Mouse (Mus musculus): ENCODE measurements around the gene Parp4. TPM values are rescaled to one million over a fixed set of nuclear protein-coding genes. Genes with fewer than 3 reads are reported as not detected.

Parp4 gene
- polyA plus RNA-seq, 1 experiment, result 2.3 TPM

DNA sequence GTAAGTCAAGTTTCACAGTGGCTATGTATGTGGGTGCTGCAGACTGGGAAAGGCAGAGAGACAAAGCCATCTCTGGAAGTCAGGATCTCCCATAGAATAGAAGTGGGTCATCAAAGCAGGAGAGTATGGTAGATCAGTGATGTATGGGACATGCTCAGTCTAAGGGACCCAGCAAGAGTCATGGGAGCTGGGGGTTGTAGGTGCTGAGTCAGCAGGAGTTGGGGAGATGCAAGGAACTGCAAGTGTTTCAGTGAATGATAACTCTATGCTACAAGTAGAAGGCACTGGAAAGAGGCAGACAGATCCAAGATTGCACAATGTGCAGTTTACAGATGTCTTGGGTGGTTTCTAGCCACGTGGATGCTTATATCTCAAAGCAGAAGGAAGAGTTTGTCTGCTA is 113.7 kb downstream of the Parp4 start:
- TF ChIP-seq CTCF (IDR thresholded peaks at IDR 0.05; ENCODE audit: borderline replicate concordance, extremely low read depth, insufficient read depth, insufficient read length) (no peak), POLR2A (IDR thresholded peaks at IDR 0.05; ENCODE audit: borderline replicate concordance, extremely low read depth, insufficient read depth, insufficient read length, poor library complexity, severe bottlenecking) (no peak)
- DNase-seq (ENCODE audit: low read depth), result no peak

DNA sequence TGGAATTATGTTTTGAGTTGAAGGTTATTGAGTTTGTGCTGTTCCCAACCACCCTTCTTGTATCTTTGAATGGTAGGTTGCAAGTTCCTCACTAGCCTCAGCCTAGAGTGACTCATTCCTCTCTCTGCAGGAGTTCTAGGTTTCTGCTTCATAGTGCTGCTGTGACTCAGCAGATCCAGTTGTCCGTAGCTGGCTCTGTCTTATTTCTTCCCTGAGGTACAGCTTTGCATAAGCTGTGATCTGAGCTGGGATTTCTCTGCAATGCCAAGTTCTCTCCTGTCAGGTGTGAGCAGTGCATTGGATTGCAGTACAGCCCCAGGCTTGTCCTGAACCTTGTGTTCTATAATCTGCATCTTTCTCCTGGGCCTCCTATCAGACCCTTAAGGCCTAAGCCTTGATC is 114.3 kb downstream of the Parp4 start:
- DNase-seq (ENCODE audit: low read depth), result no peak
- no peak for TF ChIP-seq CTCF (IDR thresholded peaks at IDR 0.05; ENCODE audit: borderline replicate concordance, extremely low read depth, insufficient read depth, insufficient read length)
- no peak for TF ChIP-seq POLR2A (IDR thresholded peaks at IDR 0.05; ENCODE audit: borderline replicate concordance, extremely low read depth, insufficient read depth, insufficient read length, poor library complexity, severe bottlenecking)

- no peak for DNase-seq (ENCODE audit: low read depth)
- TF ChIP-seq CTCF (IDR thresholded peaks at IDR 0.05; ENCODE audit: borderline replicate concordance, extremely low read depth, insufficient read depth, insufficient read length), result no peak
These were observed 120.1 kb downstream of the Parp4 start for GRCm38 (mm10) chr14:56695495-56695894.

- TF ChIP-seq CTCF (IDR thresholded peaks at IDR 0.05; ENCODE audit: borderline replicate concordance, extremely low read depth, insufficient read depth, insufficient read length) (no peak), POLR2A (IDR thresholded peaks at IDR 0.05; ENCODE audit: borderline replicate concordance, extremely low read depth, insufficient read depth, insufficient read length, poor library complexity, severe bottlenecking) (no peak)
- DNase-seq (ENCODE audit: low read depth), result no peak
These were observed 122.4 kb downstream of the Parp4 start for GRCm38 (mm10) chr14:56697836-56698235.

DNA sequence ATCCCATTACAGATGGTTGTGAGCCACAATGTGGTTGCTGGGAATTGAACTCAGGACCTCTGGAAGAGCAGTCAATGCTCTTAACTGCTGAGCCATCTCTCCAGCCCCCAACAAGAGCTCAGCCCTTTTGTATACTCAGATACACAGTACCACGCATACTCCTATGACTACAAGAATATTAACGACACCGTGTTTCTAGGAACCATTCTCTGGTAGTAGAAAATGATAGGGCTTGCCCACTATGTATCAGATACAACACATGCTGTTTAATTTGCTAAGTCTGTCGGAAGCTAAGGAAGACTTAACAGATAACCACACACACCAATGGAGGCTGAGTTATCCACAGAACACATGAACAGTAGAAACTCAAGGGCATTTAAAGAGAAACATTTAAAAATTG is 127.2 kb downstream of the Parp4 start:
- DNase-seq (ENCODE audit: low read depth), result no peak
- TF ChIP-seq POLR2A (IDR thresholded peaks at IDR 0.05; ENCODE audit: borderline replicate concordance, extremely low read depth, insufficient read depth, insufficient read length, poor library complexity, severe bottlenecking) (no peak), CTCF (IDR thresholded peaks at IDR 0.05; ENCODE audit: borderline replicate concordance, extremely low read depth, insufficient read depth, insufficient read length) (no peak)

DNA sequence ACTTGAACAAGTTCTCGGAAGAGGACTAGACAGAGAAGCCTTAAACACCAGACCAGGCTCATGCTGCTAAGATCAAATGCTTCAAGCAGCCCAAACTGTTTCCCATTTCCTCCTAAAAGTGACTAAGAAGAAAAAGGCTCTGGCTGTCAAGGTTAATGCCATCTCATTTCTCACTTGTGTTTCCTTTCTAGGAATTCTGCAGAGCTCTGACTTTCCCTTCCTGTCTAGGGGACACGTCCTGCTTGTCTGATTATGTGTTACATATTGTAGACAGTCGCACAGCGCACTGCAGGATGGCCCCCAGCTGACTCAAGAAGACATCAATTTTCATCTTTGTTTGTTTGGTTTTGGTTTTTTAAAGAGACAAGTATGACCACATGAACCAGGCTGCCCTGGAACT is 130.3 kb downstream of the Parp4 start:
- DNase-seq (ENCODE audit: low read depth), result no peak
- no peak for TF ChIP-seq CTCF (IDR thresholded peaks at IDR 0.05; ENCODE audit: borderline replicate concordance, extremely low read depth, insufficient read depth, insufficient read length)
- TF ChIP-seq POLR2A (IDR thresholded peaks at IDR 0.05; ENCODE audit: borderline replicate concordance, extremely low read depth, insufficient read depth, insufficient read length, poor library complexity, severe bottlenecking), result no peak

Other genes starting within 250 kb of the Parp4 start
- 0.14 and 0.18 TPM in 2 replicates for gene Atp12a, start 210.6 kb upstream of the Parp4 start, polyA plus RNA-seq (2012; rRNA removed)
- 0.41 and 0.48 TPM in 2 replicates for gene Rnf17, start 173.0 kb upstream of the Parp4 start, polyA plus RNA-seq (2012; rRNA removed)
- 6.9 and 7.1 TPM in 2 replicates for gene Cenpj, start 194 bp upstream of the Parp4 start, polyA plus RNA-seq (2012; rRNA removed)
- 27.5 and 31.7 TPM in 2 replicates for gene Mphosph8, start 92.6 kb downstream of the Parp4 start, polyA plus RNA-seq (2012; rRNA removed)
- 46.8 and 54.6 TPM in 2 replicates for gene Pspc1, start 202.7 kb downstream of the Parp4 start, polyA plus RNA-seq (2012; rRNA removed)
- 27.4 and 32.4 TPM in 2 replicates for gene Zmym5, start 236.1 kb downstream of the Parp4 start, polyA plus RNA-seq (2012; rRNA removed)